Mouse (Mus musculus): Measurements from ENCODE around the gene Mboat2. TPM values are rescaled to one million over a fixed set of nuclear protein-coding genes. Genes with fewer than 3 reads are reported as not detected.

Gene Mboat2
- polyA plus RNA-seq, 1 experiment from 2014 or later = 51.7 TPM

DNA sequence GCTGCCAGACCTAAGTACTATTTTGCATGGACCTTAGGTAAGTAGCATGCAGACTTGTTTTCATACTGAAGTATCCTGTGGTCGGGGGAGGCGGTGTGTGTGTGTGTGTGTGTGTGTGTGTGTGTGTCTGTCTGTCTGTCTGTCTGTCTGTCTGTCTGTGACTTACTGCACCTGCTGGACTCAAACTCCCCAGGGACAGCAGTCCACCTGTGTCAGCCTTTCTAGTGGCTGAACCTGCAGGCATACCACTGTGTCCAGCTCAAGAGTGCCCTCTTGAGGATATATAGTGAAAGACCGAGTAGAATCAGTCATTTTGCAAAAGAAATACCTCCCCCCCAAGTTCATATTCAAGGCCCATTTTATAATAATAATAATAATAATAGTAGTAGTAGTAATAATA is 117.7 kb downstream of the Mboat2 start:
- Histone ChIP-seq H3K9ac (ENCODE audit: low read length) (no peak overlapping the region), H3K27ac (replicated peaks; ENCODE audit: low read depth, low read length) (no peak overlapping the region), H3K4me3 (ENCODE audit: low read depth, low read length) (no peak overlapping the region), H3K4me1 (ENCODE audit: control insufficient read depth, insufficient read depth, low read length) (no peaks in the 10 kb centered on the region), H3K27me3 (ENCODE audit: control insufficient read depth, insufficient read depth, low read length) (no peaks in the 10 kb centered on the region), H3K36me3 (ENCODE audit: control insufficient read depth, insufficient read depth, low read length) (peaks cover 5% of the 10 kb centered on the region; the same call in 1 of the 2 replicates), H3K9me3 (ENCODE audit: control insufficient read depth, low read length) (no peaks in the 10 kb centered on the region), H3K4me2 (ENCODE audit: low read depth, severe bottlenecking) (no peak overlapping the region)
- WGBS = 63% methylated on average over 3 of the region's 3 CpGs
- no peak for ATAC-seq (ENCODE audit: insufficient number of reproducible peaks, low FRiP score, low TSS enrichment, low read depth)
- peak; percentile 45 for DNase-seq (ENCODE audit: low spot score)

DNA sequence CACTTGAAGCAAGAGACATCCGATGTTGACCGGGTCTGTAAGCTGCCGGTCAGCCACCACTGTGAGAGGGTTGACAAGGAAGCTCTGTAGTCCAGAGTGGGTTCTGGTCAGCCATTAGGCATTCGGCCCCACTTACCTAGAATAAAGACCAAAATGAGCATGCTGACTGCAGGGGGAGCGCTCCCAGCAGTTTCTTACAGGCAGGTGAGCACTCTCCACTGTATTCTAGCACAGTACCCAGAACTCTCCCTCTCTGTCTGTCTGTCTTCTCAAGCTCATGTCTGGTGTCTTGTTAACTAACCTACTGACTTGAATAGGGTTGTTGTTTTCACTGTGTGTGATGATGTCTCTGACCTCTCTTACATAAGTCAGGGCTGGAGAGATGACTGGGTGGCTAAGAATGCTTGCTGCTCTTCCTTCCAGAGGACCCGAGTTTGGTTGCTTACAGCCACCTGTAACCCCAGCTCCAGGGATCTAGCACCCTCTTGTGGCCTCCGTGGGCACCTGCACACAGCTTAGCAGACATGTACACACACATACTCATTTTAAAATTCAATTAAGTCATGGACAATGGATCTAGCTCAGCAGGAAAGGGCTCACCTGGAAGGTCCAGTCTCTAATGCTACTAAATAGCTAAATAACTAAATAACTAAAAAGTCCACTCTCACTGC is 119.8 kb downstream of the Mboat2 start:
- Histone ChIP-seq H3K9me3 (ENCODE audit: control insufficient read depth, low read length) (no peaks in the 10 kb centered on the region), H3K27ac (replicated peaks; ENCODE audit: low read depth, low read length) (no peak overlapping the region), H3K27me3 (ENCODE audit: control insufficient read depth, insufficient read depth, low read length) (no peaks in the 10 kb centered on the region), H3K4me3 (ENCODE audit: low read depth, low read length) (no peak overlapping the region), H3K9ac (ENCODE audit: low read length) (no peak overlapping the region), H3K36me3 (ENCODE audit: control insufficient read depth, insufficient read depth, low read length) (peaks cover 5% of the 10 kb centered on the region; the same call in 1 of the 2 replicates), H3K4me2 (ENCODE audit: low read depth, severe bottlenecking) (no peak overlapping the region), H3K4me1 (ENCODE audit: control insufficient read depth, insufficient read depth, low read length) (no peaks in the 10 kb centered on the region)
- DNase-seq (ENCODE audit: low spot score) (peak; percentile 50), ATAC-seq (ENCODE audit: insufficient number of reproducible peaks, low FRiP score, low TSS enrichment, low read depth) (no peak)
- 87% methylated on average over 7 of the region's 7 CpGs for WGBS

GRCm38 (mm10) chr12:24952147-24952546 is 121.5 kb downstream of the Mboat2 start:
- H3K27ac ChIP-seq (replicated peaks; ENCODE audit: low read depth, low read length) = no peak overlapping the region
- 0 out of 2 replicates have a peak, but pooled peaks have one; percentile 41 for ATAC-seq (ENCODE audit: insufficient number of reproducible peaks, low FRiP score, low TSS enrichment, low read depth)

GRCm38 (mm10) chr12:24955137-24955536 is 124.5 kb downstream of the Mboat2 start:
- 88% methylated on average over 9 of the region's 9 CpGs for WGBS
- H3K27me3 ChIP-seq (ENCODE audit: control insufficient read depth, insufficient read depth, low read length) = no peaks in the 10 kb centered on the region
- ATAC-seq (ENCODE audit: insufficient number of reproducible peaks, low FRiP score, low TSS enrichment, low read depth) (no peak), DNase-seq (ENCODE audit: low spot score) (no peak)
- no peak overlapping the region for H3K4me2 ChIP-seq (ENCODE audit: low read depth, severe bottlenecking)
- no peaks in the 10 kb centered on the region for H3K9me3 ChIP-seq (ENCODE audit: control insufficient read depth, low read length)
- no peak overlapping the region for H3K9ac ChIP-seq (ENCODE audit: low read length)
- no peak overlapping the region for H3K4me3 ChIP-seq (ENCODE audit: low read depth, low read length)
- no peaks in the 10 kb centered on the region for H3K4me1 ChIP-seq (ENCODE audit: control insufficient read depth, insufficient read depth, low read length)
- no peak overlapping the region for H3K27ac ChIP-seq (replicated peaks; ENCODE audit: low read depth, low read length)
- H3K36me3 ChIP-seq (ENCODE audit: control insufficient read depth, insufficient read depth, low read length) = peaks cover 7% of the 10 kb centered on the region; the same call in 1 of the 2 replicates

More at GRCm38 (mm10) chr12:24952147-24952546, 121.5 kb downstream of the Mboat2 start:
- Histone ChIP-seq H3K27me3 (ENCODE audit: control insufficient read depth, insufficient read depth, low read length) (no peaks in the 10 kb centered on the region), H3K36me3 (ENCODE audit: control insufficient read depth, insufficient read depth, low read length) (peaks cover 7% of the 10 kb centered on the region; the same call in 1 of the 2 replicates), H3K9me3 (ENCODE audit: control insufficient read depth, low read length) (no peaks in the 10 kb centered on the region), H3K9ac (ENCODE audit: low read length) (no peak overlapping the region), H3K4me1 (ENCODE audit: control insufficient read depth, insufficient read depth, low read length) (no peaks in the 10 kb centered on the region), H3K4me3 (ENCODE audit: low read depth, low read length) (no peak overlapping the region), H3K4me2 (ENCODE audit: low read depth, severe bottlenecking) (no peak overlapping the region)
- WGBS = 53% methylated on average over 6 of the region's 6 CpGs
- peak; percentile 80 for DNase-seq (ENCODE audit: low spot score)

GRCm38 (mm10) chr12:24958526-24958925 is 127.8 kb downstream of the Mboat2 start:
- Histone ChIP-seq H3K4me1 (ENCODE audit: control insufficient read depth, insufficient read depth, low read length) (no peaks in the 10 kb centered on the region), H3K9ac (ENCODE audit: low read length) (no peak overlapping the region), H3K4me2 (ENCODE audit: low read depth, severe bottlenecking) (no peak overlapping the region), H3K36me3 (ENCODE audit: control insufficient read depth, insufficient read depth, low read length) (0 out of 2 replicates have a peak, but pooled peaks cover 2% of the 10 kb centered on the region), H3K27me3 (ENCODE audit: control insufficient read depth, insufficient read depth, low read length) (no peaks in the 10 kb centered on the region), H3K4me3 (ENCODE audit: low read depth, low read length) (no peak overlapping the region), H3K27ac (replicated peaks; ENCODE audit: low read depth, low read length) (no peak overlapping the region), H3K9me3 (ENCODE audit: control insufficient read depth, low read length) (no peaks in the 10 kb centered on the region)
- 91% methylated on average over 3 of the region's 3 CpGs for WGBS
- no peak for DNase-seq (ENCODE audit: low spot score)
- ATAC-seq (ENCODE audit: insufficient number of reproducible peaks, low FRiP score, low TSS enrichment, low read depth) = no peak

DNA sequence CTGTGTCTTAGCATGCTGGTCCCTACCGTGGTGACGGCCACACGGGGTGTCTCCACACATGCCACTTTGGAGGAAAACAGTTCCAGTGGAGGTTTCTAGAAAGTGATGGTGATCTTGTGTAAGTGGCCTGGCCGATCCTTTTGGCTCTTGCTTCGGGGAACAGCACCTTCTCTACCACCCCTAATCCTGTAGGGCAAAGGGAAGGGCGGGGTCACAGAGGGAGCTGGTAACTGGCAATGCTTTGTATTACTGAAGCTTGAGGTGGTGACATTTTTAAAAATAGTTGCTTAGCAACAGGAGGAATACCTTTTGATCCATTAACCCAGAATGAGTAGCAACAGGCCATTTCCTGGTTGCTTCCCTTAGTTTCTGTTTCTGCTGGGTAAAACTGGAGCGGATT is 131.1 kb downstream of the Mboat2 start:
- Histone ChIP-seq H3K9me3 (ENCODE audit: control insufficient read depth, low read length) (no peaks in the 10 kb centered on the region), H3K27me3 (ENCODE audit: control insufficient read depth, insufficient read depth, low read length) (no peaks in the 10 kb centered on the region), H3K36me3 (ENCODE audit: control insufficient read depth, insufficient read depth, low read length) (0 out of 2 replicates have a peak, but pooled peaks cover 2% of the 10 kb centered on the region), H3K27ac (replicated peaks; ENCODE audit: low read depth, low read length) (no peak overlapping the region), H3K4me2 (ENCODE audit: low read depth, severe bottlenecking) (no peak overlapping the region), H3K4me1 (ENCODE audit: control insufficient read depth, insufficient read depth, low read length) (no peaks in the 10 kb centered on the region), H3K9ac (ENCODE audit: low read length) (no peak overlapping the region), H3K4me3 (ENCODE audit: low read depth, low read length) (no peak overlapping the region)
- ATAC-seq (ENCODE audit: insufficient number of reproducible peaks, low FRiP score, low TSS enrichment, low read depth) (no peak), DNase-seq (ENCODE audit: low spot score) (no peak)
- 83% methylated on average over 7 of the region's 7 CpGs for WGBS

DNA sequence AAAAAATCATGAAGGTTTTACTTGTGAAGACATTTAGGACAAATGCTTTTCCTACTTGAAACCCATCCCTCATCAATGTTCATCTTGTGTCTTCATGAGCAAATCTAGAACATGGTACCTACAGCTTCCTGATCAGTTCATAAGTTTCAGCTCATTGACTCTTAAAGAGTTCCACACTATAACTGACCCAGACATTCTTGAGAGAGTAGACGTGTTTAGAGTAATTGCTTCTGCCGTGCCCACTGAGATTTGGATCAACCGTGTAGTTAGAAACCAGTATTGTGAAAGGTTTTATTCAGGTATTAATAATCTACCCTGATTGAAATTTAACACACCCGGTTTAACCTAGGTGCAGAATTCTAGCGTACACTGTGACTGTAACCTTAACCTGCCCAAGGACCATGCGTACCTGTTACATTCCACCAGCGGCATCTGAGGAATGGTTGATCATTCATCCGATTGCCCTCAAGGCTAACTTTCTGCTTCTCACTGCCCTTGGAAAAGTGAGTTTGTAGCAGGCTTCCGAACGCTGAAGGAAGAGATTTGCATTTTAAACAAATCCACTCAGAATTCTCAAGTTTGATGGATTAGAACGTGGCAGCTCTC is 131.8 kb downstream of the Mboat2 start:
- ATAC-seq (ENCODE audit: insufficient number of reproducible peaks, low FRiP score, low TSS enrichment, low read depth) (no peak), DNase-seq (ENCODE audit: low spot score) (no peak)
- Histone ChIP-seq H3K4me2 (ENCODE audit: low read depth, severe bottlenecking) (no peak overlapping the region), H3K27me3 (ENCODE audit: control insufficient read depth, insufficient read depth, low read length) (no peaks in the 10 kb centered on the region), H3K4me1 (ENCODE audit: control insufficient read depth, insufficient read depth, low read length) (no peaks in the 10 kb centered on the region), H3K4me3 (ENCODE audit: low read depth, low read length) (no peak overlapping the region), H3K27ac (replicated peaks; ENCODE audit: low read depth, low read length) (no peak overlapping the region), H3K9me3 (ENCODE audit: control insufficient read depth, low read length) (no peaks in the 10 kb centered on the region), H3K9ac (ENCODE audit: low read length) (no peak overlapping the region), H3K36me3 (ENCODE audit: control insufficient read depth, insufficient read depth, low read length) (no peaks in the 10 kb centered on the region)
- 79% methylated on average over 11 of the region's 11 CpGs for WGBS

- WGBS = 69% methylated on average over 13 of the region's 13 CpGs
- no peak overlapping the region for H3K4me3 ChIP-seq (ENCODE audit: low read depth, low read length)
Observed at GRCm38 (mm10) chr12:24963393-24964022, 132.8 kb downstream of the Mboat2 start.

More at GRCm38 (mm10) chr12:24963393-24964022, 132.8 kb downstream of the Mboat2 start:
- Histone ChIP-seq H3K9me3 (ENCODE audit: control insufficient read depth, low read length) (no peaks in the 10 kb centered on the region), H3K4me2 (ENCODE audit: low read depth, severe bottlenecking) (no peak overlapping the region), H3K9ac (ENCODE audit: low read length) (no peak overlapping the region), H3K27me3 (ENCODE audit: control insufficient read depth, insufficient read depth, low read length) (no peaks in the 10 kb centered on the region), H3K27ac (replicated peaks; ENCODE audit: low read depth, low read length) (no peak overlapping the region), H3K36me3 (ENCODE audit: control insufficient read depth, insufficient read depth, low read length) (no peaks in the 10 kb centered on the region), H3K4me1 (ENCODE audit: control insufficient read depth, insufficient read depth, low read length) (no peaks in the 10 kb centered on the region)
- ATAC-seq (ENCODE audit: insufficient number of reproducible peaks, low FRiP score, low TSS enrichment, low read depth) (no peak), DNase-seq (ENCODE audit: low spot score) (no peak)
